Mouse (Mus musculus) limb, embryonic 14.5 days (tissue): Measurements from ENCODE around the gene Pdcd6ip. TPM values are rescaled to one million over a fixed set of nuclear protein-coding genes. Genes with fewer than 3 reads are reported as not detected.

Source experiments
- ATAC-seq: fragments of 200-750 bp; cut with Nextera tagmentation; 2 replicates; pipeline ENCODE4 v1.8.0; 2017; ENCODE audit warnings: low read depth, moderate number of reproducible peaks, moderate TSS enrichment; ENCODE audit not compliant: low FRiP score
- DNase-seq: peaks from one replicate; pipeline ENCODE4 v3.0.0-alpha.2; 2015; ENCODE audit warnings: low spot score
- H3K27ac ChIP-seq: fragments of 300-500 bp; sonication (generic); replicated peaks from 2 replicates; pipeline ENCODE4 v1.5.1; 2014; ENCODE audit warnings: low read depth, mild to moderate bottlenecking, low read length, moderate library complexity, mixed read lengths
- H3K27me3 ChIP-seq: fragments of 300-500 bp; sonication (generic); 2 replicates; pipeline ENCODE4 v1.6.1; 2014; ENCODE audit warnings: low read length, mixed read lengths; ENCODE audit not compliant: control insufficient read depth, insufficient read depth
- H3K36me3 ChIP-seq: fragments of 300-500 bp; sonication (generic); 2 replicates; pipeline ENCODE4 v1.6.1; 2014; ENCODE audit warnings: mild to moderate bottlenecking, low read length, moderate library complexity, mixed read lengths; ENCODE audit not compliant: control insufficient read depth, insufficient read depth
- H3K4me1 ChIP-seq: fragments of 300-500 bp; sonication (generic); 2 replicates; pipeline ENCODE4 v1.6.1; 2014; ENCODE audit warnings: antibody characterized with exemption, low read length, mixed read lengths; ENCODE audit not compliant: control insufficient read depth, insufficient read depth
- H3K4me2 ChIP-seq: fragments of 300-500 bp; sonication (generic); replicated peaks from 2 replicates; pipeline ENCODE4 v1.6.1; 2014; ENCODE audit warnings: low read depth, mild to moderate bottlenecking, low read length, moderate library complexity; ENCODE audit not compliant: severe bottlenecking
- H3K4me3 ChIP-seq: fragments of 300-500 bp; sonication (generic); replicated peaks from 2 replicates; pipeline ENCODE4 v1.5.1; 2014; ENCODE audit warnings: low read length
- H3K9ac ChIP-seq: fragments of 300-500 bp; sonication (generic); 2 replicates; pipeline ENCODE4 v1.6.1; 2014; ENCODE audit warnings: mild to moderate bottlenecking, low read depth, low read length, moderate library complexity; ENCODE audit not compliant: severe bottlenecking
- H3K9me3 ChIP-seq: fragments of 300-500 bp; sonication (generic); 2 replicates; pipeline ENCODE4 v1.6.1; 2016; ENCODE audit warnings: low read length; ENCODE audit not compliant: control insufficient read depth
- POLR2A ChIP-seq: fragments of 200-500 bp; IDR thresholded peaks from 2 replicates; pipeline ENCODE4 v1.8.0; 2012; ENCODE audit warnings: inconsistent platforms, mild to moderate bottlenecking, moderate library complexity, borderline replicate concordance; ENCODE audit not compliant: insufficient read depth, insufficient read length; ENCODE audit errors: extremely low read depth
- WGBS: fragments of 180-500 bp; shearing (Covaris S2); extraction: QIAGEN DNeasy Blood & Tissue Kit; methylation state at CpG from one replicate; pipeline ENCODE4 v1.1.7; 2014; 5-methylcytosine and 5-hydroxymethylcytosine counted together
- polyA plus RNA-seq, 2 experiments: library from polyadenylated mRNA; depleted of rRNA in 1 of 2; stranded (reverse) in 1 of 2; unstranded in 1 of 2; fragments of >200 nt; fragmentation: Nextera tagmentation in 1 of 2; extraction: Ambion mirVana in 1 of 2; gene quantifications; 2 replicates each; pipeline versions ENCODE4 v1.2.1 to v1.2.3; 2012 to 2014

Pdcd6ip gene
- polyA plus RNA-seq (2012; rRNA removed) (74.4 and 74.5 TPM in 2 replicates), polyA plus RNA-seq (2014; fragmentation: Nextera tagmentation; extraction: Ambion mirVana) (64.0 and 70.2 TPM in 2 replicates)

GRCm38 (mm10) chr9:113707481-113708360 lies at the start of gene Pdcd6ip:
TSS of gene Pdcd6ip (minus strand) at chr9:113708259.
- Histone ChIP-seq H3K27me3 (no peaks in the 10 kb centered on the region), H3K36me3 (no peaks in the 10 kb centered on the region), H3K4me2 (peak within 1 kb of the TSS; percentile 57), H3K9ac (peak within 1 kb of the TSS; percentile 96), H3K9me3 (no peaks in the 10 kb centered on the region), H3K27ac (peak within 1 kb of the TSS; percentile 89), H3K4me1 (peaks cover 18% of the 10 kb centered on the region), H3K4me3 (peak within 1 kb of the TSS; percentile 97)
- ATAC-seq (peak; percentile 93), DNase-seq (peak; percentile 87)
- WGBS = 4% methylated on average over 39 of the region's 77 CpGs
- TF ChIP-seq POLR2A = 0 out of 2 replicates have a peak, but pooled peaks have one; percentile 51

GRCm38 (mm10) chr9:113755888-113756719 lies 48.0 kb upstream of the Pdcd6ip start:
- H3K4me3 ChIP-seq = no peak overlapping the region
- no peak for DNase-seq
- no peaks in the 10 kb centered on the region for H3K4me1 ChIP-seq
- H3K27ac ChIP-seq = no peak overlapping the region
- H3K9ac ChIP-seq = no peak overlapping the region
- peaks cover 5% of the 10 kb centered on the region; the same call in 1 of the 2 replicates for H3K9me3 ChIP-seq
- no peaks in the 10 kb centered on the region for H3K27me3 ChIP-seq
- no peak for TF ChIP-seq POLR2A
- no peak overlapping the region for H3K4me2 ChIP-seq
- no peak for ATAC-seq
- 87% methylated on average over 15 of the region's 15 CpGs for whole genome bisulfite sequencing
- H3K36me3 ChIP-seq = no peaks in the 10 kb centered on the region

DNA sequence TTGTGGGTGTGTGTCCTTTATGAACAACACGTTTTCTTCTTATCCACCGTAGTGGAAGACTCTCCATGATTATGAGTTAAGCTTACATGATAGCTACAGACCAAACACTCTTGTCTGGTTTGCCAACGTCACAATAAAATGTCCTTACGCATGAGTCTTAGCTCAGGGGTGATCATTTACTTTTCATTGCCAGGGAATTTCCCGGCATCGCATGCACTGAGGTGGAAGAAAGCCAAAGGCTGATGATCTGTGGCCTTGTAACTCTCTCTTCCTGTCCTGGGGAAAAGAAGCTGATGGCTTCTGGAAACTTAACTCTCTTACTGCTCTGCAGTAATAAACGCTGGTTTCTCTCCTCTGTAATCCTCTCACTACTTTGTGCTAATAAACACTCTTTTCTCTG lies 41.3 kb upstream of the Pdcd6ip start:
- no peaks in the 10 kb centered on the region for H3K9me3 ChIP-seq
- H3K27ac ChIP-seq = no peak overlapping the region
- TF ChIP-seq POLR2A = no peak
- no peak overlapping the region for H3K4me3 ChIP-seq
- no peak overlapping the region for H3K9ac ChIP-seq
- no peaks in the 10 kb centered on the region for H3K36me3 ChIP-seq
- H3K4me2 ChIP-seq = no peak overlapping the region
- no peaks in the 10 kb centered on the region for H3K4me1 ChIP-seq
- no peaks in the 10 kb centered on the region for H3K27me3 ChIP-seq
- no peak for ATAC-seq
- WGBS = 61% methylated on average over 7 of the region's 7 CpGs
- no peak for DNase-seq

GRCm38 (mm10) chr9:113743291-113743690 lies 35.2 kb upstream of the Pdcd6ip start:
- no peaks in the 10 kb centered on the region for H3K27me3 ChIP-seq
- no peak overlapping the region for H3K4me3 ChIP-seq
- H3K4me2 ChIP-seq = 0 out of 2 replicates have a peak overlapping the region, but pooled peaks have one; percentile 93
- no peak for ATAC-seq
- WGBS = 59% methylated on average over 3 of the region's 3 CpGs
- H3K9ac ChIP-seq = no peak overlapping the region
- no peak for DNase-seq
- no peaks in the 10 kb centered on the region for H3K9me3 ChIP-seq
- TF ChIP-seq POLR2A = no peak
- no peak overlapping the region for H3K27ac ChIP-seq
- H3K4me1 ChIP-seq = 0 out of 2 replicates have a peak, but pooled peaks cover 2% of the 10 kb centered on the region
- H3K36me3 ChIP-seq = no peaks in the 10 kb centered on the region

- Histone ChIP-seq H3K27me3 (no peaks in the 10 kb centered on the region), H3K4me2 (peak overlapping the region; percentile 93), H3K27ac (no peak overlapping the region), H3K4me1 (0 out of 2 replicates have a peak, but pooled peaks cover 2% of the 10 kb centered on the region), H3K4me3 (peak overlapping the region; percentile 93), H3K9ac (peak overlapping the region; percentile 87), H3K9me3 (no peaks in the 10 kb centered on the region), H3K36me3 (no peaks in the 10 kb centered on the region)
- DNase-seq = peak; percentile 33
- ATAC-seq = no peak
- 4% methylated on average over 17 of the region's 17 CpGs for WGBS
- no peak for TF ChIP-seq POLR2A
Observed at GRCm38 (mm10) chr9:113742361-113742794, 34.3 kb upstream of the Pdcd6ip start.
